Mouse (Mus musculus): ENCODE data around the gene Gm38394. TPM values are rescaled to one million over a fixed set of nuclear protein-coding genes. Genes with fewer than 3 reads are reported as not detected.

Gene Gm38394
- total RNA-seq, 2 experiments from 2014 or later: 27.8 to 34.4 TPM

Other genes starting within 250 kb of the Gm38394 start
- gene Sox13, start 236.9 kb downstream of the Gm38394 start, total RNA-seq (2021): 10 to 100 TPM; 12.6 to 17.5 TPM
- 100 to 1,000 TPM; 116 TPM for gene Snrpe, start 51.0 kb downstream of the Gm38394 start, total RNA-seq (2021)
- 10 to 100 TPM in 1 of 2 experiments, 1 to 10 TPM in 1; 9.9 to 11.5 TPM for gene Zbed6, start 433 bp downstream of the Gm38394 start, total RNA-seq (2021)
- under 1 TPM in 1 of 2 experiments, not detected in 1; 0.26 TPM for gene Lax1, start 28.8 kb upstream of the Gm38394 start, total RNA-seq (2021)
- 10 to 100 TPM; 21.8 to 34.7 TPM for gene Atp2b4, start 139.7 kb upstream of the Gm38394 start, total RNA-seq (2021)
- 1 to 10 TPM; 1.2 TPM for gene Optc, start 246.7 kb upstream of the Gm38394 start, total RNA-seq (2021)

Data from adrenal gland, postnatal 36 days (tissue).